Mouse (Mus musculus) embryo, embryonic 10 days (tissue): Measurements from ENCODE around the gene Rnf11.
"Not testable (repeated sequence)": the region's sequence is repeated elsewhere in the genome, so short reads cannot be mapped to it uniquely, and the experiment has no call there.

ENCODE experiments used
- DNase-seq: peaks from one replicate; pipeline ENCODE4 v3.0.0-alpha.2; 2015; ENCODE audit warnings: low spot score

The Rnf11 gene

GRCm38 (mm10) chr4:109411377-109411967 is 73.1 kb downstream of the Rnf11 start:
- DNase-seq, result no peak

DNA sequence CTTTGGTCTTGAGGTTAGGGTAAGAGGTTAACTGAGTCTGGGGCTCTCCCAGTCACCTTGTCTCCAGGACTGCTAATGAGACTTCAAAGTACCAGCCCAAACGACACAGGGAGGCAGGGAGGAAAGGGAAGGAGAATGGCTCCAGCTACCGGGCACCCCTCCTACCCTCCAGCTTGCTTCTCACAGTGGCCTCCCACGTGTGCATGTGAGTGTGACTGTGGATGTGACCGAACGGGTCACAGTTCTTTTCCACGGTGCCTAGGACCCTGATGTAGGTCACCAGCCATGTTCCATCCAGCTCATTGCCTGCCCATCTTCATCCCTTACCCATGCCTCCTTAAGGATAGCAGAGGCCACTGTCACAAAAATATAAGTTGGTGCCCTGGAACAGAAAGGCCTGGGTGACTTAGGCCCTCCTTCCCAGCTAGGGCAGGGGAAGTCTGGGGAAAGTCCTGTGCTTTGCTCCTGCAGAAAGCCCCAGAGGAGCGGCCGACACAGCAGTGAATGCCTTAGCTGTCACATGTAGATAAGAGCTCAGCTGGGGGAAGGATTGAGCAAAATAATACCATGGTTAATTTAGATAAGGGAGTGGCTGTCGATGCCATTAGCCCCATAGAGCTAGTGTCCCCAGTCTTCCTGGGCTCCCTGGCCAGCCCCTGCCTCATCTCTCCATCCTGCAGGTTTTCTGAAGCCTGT is 73.7 kb downstream of the Rnf11 start:
- no peak for DNase-seq

- DNase-seq, result no peak
These were observed 76.6 kb downstream of the Rnf11 start for GRCm38 (mm10) chr4:109407701-109408485.

DNA sequence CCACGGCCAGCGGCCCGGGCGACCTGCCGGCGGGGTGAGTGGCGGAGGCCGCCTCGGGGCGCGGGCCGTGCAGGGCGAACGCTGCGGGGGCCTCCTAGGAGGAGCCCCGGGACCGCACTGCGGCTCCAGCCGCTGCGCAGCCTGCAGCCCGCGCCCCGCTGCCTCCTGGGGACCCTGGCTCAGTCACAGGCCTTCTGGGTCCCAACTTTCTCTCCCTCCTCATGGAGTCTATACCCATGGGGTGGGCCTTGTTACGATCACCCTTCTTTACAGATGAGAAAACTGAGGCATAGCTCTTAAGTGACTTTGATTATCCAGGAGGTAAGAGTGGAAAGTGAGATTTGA is 77.4 kb downstream of the Rnf11 start:
- DNase-seq, result no peak

DNA sequence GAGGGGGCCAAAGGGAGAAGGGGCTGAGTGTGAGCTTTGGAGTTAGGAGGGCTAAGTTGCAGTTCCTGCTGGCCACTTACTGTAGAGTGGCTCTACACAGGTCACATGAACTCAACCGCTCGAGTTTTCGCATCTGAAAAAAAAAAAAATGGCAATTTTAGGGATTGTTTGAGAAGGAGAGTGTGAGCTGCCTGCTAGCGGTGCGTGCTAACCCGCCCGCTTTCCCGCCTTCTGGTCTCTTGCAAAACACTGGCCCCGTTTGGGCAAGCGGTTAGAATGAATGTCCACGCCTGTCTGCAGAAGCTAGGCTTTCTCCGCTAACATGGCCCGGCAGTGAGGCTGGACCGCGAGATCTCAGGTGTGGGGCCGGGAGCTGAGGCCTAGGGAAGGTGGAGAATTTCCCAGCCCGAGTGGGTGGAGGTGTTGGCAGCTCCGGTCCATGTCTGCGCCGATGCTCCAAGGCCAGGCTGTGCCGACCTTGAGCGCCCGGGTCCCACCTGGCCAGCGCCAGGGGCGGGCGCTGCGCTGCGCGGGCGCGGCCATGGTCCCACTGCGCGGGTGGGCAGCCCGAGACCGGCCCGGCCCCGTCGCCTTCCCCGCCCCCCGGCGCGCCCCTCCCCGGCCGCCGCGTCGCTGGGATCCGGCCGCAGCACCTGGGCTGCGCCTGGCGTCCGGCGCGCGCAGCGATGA is 77.9 kb downstream of the Rnf11 start, which contains the start of gene Ttc39a:
Ttc39a (plus strand) TSS at position 138 of the 690 bp plus-strand sequence.
- peak; percentile 62 for DNase-seq

- DNase-seq, result peak; percentile 75
These were observed 78.5 kb downstream of the Rnf11 start for GRCm38 (mm10) chr4:109406054-109406485.

- DNase-seq, result no peak
These were observed 79.1 kb downstream of the Rnf11 start for GRCm38 (mm10) chr4:109405415-109405814.

DNA sequence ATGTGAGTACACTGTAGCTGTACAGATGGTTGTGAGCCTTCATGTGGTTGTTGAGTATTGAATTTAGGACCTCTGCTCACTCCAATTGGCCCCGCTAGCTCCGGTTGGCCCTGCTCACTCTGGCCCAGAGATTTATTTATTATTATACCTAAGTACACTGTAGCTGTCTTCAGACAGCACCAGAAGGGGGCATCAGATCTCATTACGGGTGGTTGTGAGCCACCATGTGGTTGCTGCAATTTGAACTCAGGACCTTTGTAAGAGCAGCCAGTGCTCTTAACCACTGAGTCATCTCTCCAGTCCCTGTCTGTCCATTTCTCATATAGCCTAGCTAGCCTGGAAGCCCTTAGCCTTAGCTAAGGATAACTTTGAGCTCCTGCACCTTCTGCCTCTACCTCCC is 79.6 kb downstream of the Rnf11 start:
- DNase-seq, result not testable (repeated sequence)

DNA sequence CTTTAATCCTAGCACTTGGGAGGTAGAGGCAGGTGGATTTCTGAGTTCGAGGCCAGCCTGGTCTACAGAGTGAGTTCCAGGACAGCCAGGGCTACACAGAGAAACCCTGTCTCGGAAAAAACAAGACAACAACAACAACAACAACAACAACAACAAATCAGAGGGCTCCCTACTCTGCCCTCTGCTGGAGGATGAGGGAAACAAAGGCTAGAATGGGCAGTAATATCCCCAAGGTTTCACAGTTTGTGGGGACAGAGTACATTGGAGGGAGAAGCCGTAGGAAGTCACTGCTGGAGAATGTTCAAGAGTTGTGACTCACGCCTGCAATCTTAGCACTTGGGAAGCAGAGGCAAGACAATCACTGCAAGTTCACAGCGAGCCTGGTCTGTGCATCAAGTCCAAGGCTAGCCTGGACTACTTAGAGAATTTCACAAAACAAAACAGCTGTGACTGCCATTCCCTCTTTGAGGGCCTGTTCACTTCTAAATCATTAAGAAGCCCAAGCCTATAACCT is 83.3 kb downstream of the Rnf11 start:
- DNase-seq, result no peak
